Mouse (Mus musculus) lung, adult 10 weeks (tissue): ENCODE results near the gene Olfr1449. TPM values are rescaled to one million over a fixed set of nuclear protein-coding genes. Genes with fewer than 3 reads are reported as not detected.

Experiments
- polyA plus RNA-seq: library from polyadenylated mRNA; stranded (reverse); fragments of 350-450 nt; fragmentation: Illumina TruSeq; extraction: RNeasy Lipid Tissue Mini Kit (QIAGEN cat#74804); gene quantifications from one replicate; pipeline ENCODE4 v1.2.3, GENCODE M21; 2014; ENCODE audit warnings: low read depth, low replicate concordance; ENCODE audit not compliant: insufficient read depth

Gene Olfr1449
- not detected for polyA plus RNA-seq

DNA sequence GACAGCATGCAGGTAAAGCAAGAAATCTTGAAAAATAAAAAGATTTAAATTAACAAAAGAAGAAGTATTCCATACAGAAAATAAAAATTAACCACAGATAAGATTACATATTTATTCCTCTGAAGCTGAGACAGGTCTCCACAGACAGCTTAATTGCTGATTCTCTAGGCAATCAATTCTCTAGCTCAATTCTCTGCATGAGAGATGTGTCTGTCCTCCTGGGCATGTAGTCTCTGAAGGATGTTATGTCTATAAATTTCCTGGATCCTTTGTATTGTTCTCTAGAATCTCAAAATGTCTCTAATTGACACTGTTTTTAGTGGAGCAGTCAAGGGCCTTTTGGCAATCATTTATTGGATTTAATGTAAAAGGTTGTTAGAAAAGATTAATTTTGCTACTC is at the start of gene Olfr1449:
TSS of gene Olfr1449 (plus strand) at position 301 of the 400 bp plus-strand sequence.

DNA sequence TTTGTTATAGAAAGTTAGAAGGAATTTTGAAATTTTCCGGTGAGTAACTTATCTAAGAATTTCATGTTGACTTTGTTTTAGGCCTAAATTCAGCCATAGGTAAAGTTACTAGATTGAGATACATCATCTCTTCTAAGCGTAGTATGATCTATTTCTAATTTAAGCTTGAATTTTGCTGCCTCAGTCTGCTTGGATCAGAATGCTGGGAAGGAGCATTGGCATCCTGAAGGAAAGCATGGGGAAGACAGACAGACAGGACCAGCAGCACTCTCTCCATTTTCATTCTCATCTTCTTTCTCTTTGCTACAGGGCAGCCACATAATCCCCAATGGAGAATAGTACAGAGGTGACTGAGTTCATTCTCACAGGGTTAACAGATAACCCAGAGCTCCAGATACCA is 47.1 kb upstream of the Olfr1449 start, which contains the start of gene Olfr1445:
TSS of gene Olfr1445 (plus strand) at position 301 of the 400 bp plus-strand sequence.

DNA sequence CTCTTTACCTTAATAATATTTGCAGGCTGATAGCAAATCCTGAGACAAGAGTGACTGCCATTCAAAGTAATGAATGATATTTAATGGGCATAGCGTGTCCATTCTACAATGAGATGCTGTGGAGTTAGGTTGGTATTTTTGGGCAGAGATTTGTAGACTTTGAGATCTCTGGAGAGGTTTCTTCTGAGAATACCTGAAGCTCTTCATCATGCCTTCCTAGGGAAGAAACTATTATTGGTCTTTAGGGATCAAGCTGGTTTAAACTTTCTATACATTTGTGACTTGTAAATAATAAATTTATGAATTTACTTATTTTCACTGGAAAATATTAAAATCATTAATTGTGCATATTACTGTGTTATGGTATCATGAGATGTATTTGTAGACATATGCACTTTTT is 37.2 kb upstream of the Olfr1449 start, which contains the start of gene Olfr1446:
TSS of gene Olfr1446 (minus strand) at position 101 of the 400 bp plus-strand sequence.

DNA sequence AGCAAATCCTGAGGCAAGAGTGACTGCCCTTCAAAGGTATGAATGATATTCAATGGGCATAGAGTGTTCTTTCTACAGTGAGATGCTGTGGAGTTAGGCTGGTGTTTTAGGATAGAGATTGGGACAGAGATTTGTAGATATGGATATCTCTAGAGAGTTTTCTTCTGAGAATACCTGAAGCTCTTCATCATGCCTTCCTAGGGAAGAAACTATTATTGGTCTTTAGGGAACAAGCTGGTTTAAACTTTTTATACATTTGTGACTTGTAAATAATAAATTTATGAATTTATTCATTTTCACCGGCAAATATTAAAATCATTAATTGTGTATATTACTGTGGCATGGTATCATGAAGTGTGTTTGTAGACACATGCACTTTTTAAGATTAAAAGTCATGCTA is 27.0 kb upstream of the Olfr1449 start, which contains the start of gene Olfr1447:
TSS of gene Olfr1447 (minus strand) at position 101 of the 400 bp plus-strand sequence.

DNA sequence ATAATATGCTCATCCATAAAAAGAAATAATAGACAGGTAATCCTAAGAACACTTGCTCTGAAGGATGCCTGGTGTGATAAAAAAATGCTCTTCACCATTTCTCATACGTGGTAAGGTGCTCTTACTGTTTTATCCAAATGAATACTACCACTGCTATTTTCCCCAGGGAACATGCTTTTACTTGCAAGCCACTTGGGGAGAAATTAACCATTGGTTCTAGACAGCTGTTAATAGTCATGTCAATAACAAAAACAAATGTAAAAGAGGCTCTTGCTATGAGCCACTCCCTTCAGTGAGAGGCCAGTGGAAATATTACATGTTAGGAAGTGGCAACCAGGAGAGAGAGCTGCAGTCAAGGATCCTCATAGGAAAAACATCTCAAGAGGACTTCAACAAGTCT is 6.3 kb upstream of the Olfr1449 start, which contains the start of gene Olfr1448:
TSS of gene Olfr1448 (minus strand) at position 101 of the 400 bp plus-strand sequence.

DNA sequence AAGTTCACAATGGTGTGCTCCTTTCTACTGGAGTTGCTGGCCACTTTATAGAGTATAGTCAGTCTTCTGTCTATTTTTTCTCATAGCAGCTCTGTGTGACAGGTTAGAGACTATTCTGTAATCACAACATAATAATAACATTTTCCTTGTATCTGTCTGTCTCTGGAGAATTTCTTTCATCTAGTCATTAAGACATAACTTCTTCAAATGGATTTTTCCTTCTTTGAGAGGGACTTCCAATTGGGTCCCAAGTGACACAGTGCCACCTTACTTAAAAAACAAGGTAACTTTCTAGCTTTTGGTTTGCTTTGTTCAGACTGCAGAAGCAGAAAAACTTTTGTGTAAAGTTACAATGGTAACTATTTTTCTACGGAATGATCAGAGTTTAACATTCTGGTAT is 19.3 kb downstream of the Olfr1449 start, which contains the start of gene Olfr1450:
TSS of gene Olfr1450 (plus strand) at position 301 of the 400 bp plus-strand sequence.

Other genes starting within 250 kb of the Olfr1449 start
- gene Keg1, start 235.1 kb upstream of the Olfr1449 start, polyA plus RNA-seq = not detected
- gene Cntf, start 165.2 kb upstream of the Olfr1449 start, polyA plus RNA-seq = 1.2 TPM
- 25.7 TPM for gene Zfp91, start 134.7 kb upstream of the Olfr1449 start, polyA plus RNA-seq
- gene Lpxn, start 134.6 kb upstream of the Olfr1449 start, polyA plus RNA-seq = 7.3 TPM
- gene Gm5244, start 84.2 kb upstream of the Olfr1449 start, polyA plus RNA-seq = not detected
- gene Olfr1444, start 73.6 kb upstream of the Olfr1449 start, polyA plus RNA-seq = not detected
- gene Olfr1445, start 47.0 kb upstream of the Olfr1449 start, polyA plus RNA-seq = not detected
- gene Olfr1446, start 37.3 kb upstream of the Olfr1449 start, polyA plus RNA-seq = not detected
- not detected for gene Olfr1447, start 27.1 kb upstream of the Olfr1449 start, polyA plus RNA-seq
- not detected for gene Olfr1448, start 6.4 kb upstream of the Olfr1449 start, polyA plus RNA-seq
- not detected for gene Olfr1450, start 19.4 kb downstream of the Olfr1449 start, polyA plus RNA-seq
- not detected for gene Olfr1451, start 64.2 kb downstream of the Olfr1449 start, polyA plus RNA-seq
- gene Olfr1453, start 97.5 kb downstream of the Olfr1449 start, polyA plus RNA-seq = not detected
- not detected for gene Olfr1454, start 129.8 kb downstream of the Olfr1449 start, polyA plus RNA-seq
- gene Olfr1457, start 167.1 kb downstream of the Olfr1449 start, polyA plus RNA-seq = not detected
- gene Olfr1458, start 175.9 kb downstream of the Olfr1449 start, polyA plus RNA-seq = not detected
- not detected for gene Olfr1459, start 218.7 kb downstream of the Olfr1449 start, polyA plus RNA-seq
- gene Olfr1461, start 232.2 kb downstream of the Olfr1449 start, polyA plus RNA-seq = not detected